Mouse (Mus musculus) stomach, postnatal 0 days (tissue): Measurements from ENCODE around the gene Polr3gl.

ENCODE experiments used
- CTCF ChIP-seq: IDR thresholded peaks from 2 replicates; pipeline ENCODE4 v1.5.1; 2016; ENCODE audit warnings: antibody characterized with exemption, low read depth, mild to moderate bottlenecking, moderate library complexity
- EP300 ChIP-seq: optimal IDR thresholded peaks from 2 replicates; pipeline ENCODE3; 2016; ENCODE audit warnings: antibody characterized with exemption

- TF ChIP-seq CTCF (no peak), EP300 (no peak)
Observed at GRCm38 (mm10) chr3:96548824-96549223, 45.2 kb downstream of the Polr3gl start.
